Mouse (Mus musculus) kidney, postnatal 10 days (tissue): ENCODE results near the gene Gm21764.
"Not testable (repeated sequence)": the region's sequence is repeated elsewhere in the genome, so short reads cannot be mapped to it uniquely, and the experiment has no call there.

Source experiments
- DNase-seq: peaks from one replicate; pipeline ENCODE4 v3.0.0; 2021; ENCODE audit warnings: mixed read lengths

The Gm21764 gene

DNA sequence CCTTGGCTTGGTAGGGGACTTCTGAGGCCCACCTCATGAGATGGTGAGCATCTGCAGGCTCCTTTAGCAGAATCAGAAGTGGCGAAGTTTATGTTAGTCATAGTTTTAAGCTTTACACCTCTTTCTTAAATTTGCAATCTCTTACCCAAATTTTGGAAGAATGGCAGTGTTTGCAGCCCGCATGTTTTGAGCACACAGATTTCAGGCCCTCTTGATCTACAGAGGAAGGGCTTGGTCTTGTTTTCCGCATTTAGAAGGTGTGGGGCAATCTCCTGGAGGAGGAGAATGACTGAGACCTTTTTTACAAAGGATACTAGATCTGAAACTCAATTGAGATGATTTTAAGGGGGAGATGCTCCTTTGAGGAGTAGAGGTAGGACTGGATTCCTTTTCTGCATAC lies at the start of gene Gm21764:
Gene Gm21764 (minus strand): TSS at position 101 of the 400 bp plus-strand sequence.
- not testable (repeated sequence) for DNase-seq

DNA sequence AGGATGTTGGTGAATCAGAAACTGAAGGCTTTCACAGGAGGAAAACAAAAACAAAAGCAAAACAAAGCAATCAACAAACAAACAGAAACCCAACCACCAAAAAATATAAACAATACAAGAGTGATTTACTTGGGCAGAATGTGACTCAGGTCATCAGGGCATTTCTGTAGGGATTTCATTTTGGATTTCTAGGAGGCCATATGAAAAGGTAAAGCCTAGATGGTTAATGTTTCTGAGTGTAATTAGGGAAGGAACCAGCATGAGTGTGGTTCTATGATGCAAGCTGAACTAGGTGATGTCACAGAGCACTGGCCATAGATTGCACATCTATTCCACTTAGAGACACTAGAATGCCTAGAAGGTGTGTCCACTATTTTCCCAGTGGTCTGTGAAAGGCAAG lies 27.2 kb upstream of the Gm21764 start, which contains the start of gene Ssty1:
Gene Ssty1 (plus strand): TSS at position 301 of the 400 bp plus-strand sequence.
- DNase-seq: not testable (repeated sequence)
